Mouse (Mus musculus) midbrain, embryonic 15.5 days (tissue): ENCODE measurements at regions not wholly inside any gene's neighbourhood (a gene's known extent, or its start where the extent isn't known, plus 50 kb on each side); places are given as distances from the start of the nearest gene placed in this dataset.
A peak's percentile ranks its signal among the peaks of the same experiment; 100 is the strongest.

ENCODE experiments used
- ATAC-seq: fragments of 200-750 bp; cut with Nextera tagmentation; replicated peaks from 2 replicates; pipeline ENCODE4 v1.8.0; 2017; ENCODE audit warnings: moderate TSS enrichment
- H3K27ac ChIP-seq: fragments of 300-500 bp; sonication (generic); 2 replicates; pipeline ENCODE4 v1.5.1; 2015; ENCODE audit warnings: mild to moderate bottlenecking, inconsistent platforms
- H3K27me3 ChIP-seq: fragments of 300-500 bp; sonication (generic); replicated peaks from 2 replicates; pipeline ENCODE4 v1.6.1; 2015; ENCODE audit warnings: inconsistent platforms
- H3K36me3 ChIP-seq: fragments of 300-500 bp; sonication (generic); replicated peaks from 2 replicates; pipeline ENCODE4 v1.6.1; 2015; ENCODE audit warnings: inconsistent platforms
- H3K4me1 ChIP-seq: fragments of 300-500 bp; sonication (generic); 2 replicates; pipeline ENCODE4 v1.6.1; 2015; ENCODE audit warnings: inconsistent platforms
- H3K4me2 ChIP-seq: fragments of 300-500 bp; sonication (generic); 2 replicates; pipeline ENCODE4 v1.6.1; 2015; ENCODE audit warnings: inconsistent platforms, mild to moderate bottlenecking, moderate library complexity
- H3K4me3 ChIP-seq: fragments of 300-500 bp; sonication (generic); 2 replicates; pipeline ENCODE4 v1.5.1; 2015; ENCODE audit warnings: mild to moderate bottlenecking, inconsistent platforms
- H3K9ac ChIP-seq: fragments of 300-500 bp; sonication (generic); 2 replicates; pipeline ENCODE4 v1.6.1; 2015; ENCODE audit warnings: mild to moderate bottlenecking, inconsistent platforms
- H3K9me3 ChIP-seq: fragments of 300-500 bp; sonication (generic); 2 replicates; pipeline ENCODE4 v1.6.1; 2016; ENCODE audit warnings: inconsistent platforms
- WGBS: fragments of 180-500 bp; shearing (Covaris S2); methylation state at CpG from one replicate; pipeline ENCODE4 v1.1.7; 2015; ENCODE audit warnings: mixed read lengths; 5-methylcytosine and 5-hydroxymethylcytosine counted together

DNA sequence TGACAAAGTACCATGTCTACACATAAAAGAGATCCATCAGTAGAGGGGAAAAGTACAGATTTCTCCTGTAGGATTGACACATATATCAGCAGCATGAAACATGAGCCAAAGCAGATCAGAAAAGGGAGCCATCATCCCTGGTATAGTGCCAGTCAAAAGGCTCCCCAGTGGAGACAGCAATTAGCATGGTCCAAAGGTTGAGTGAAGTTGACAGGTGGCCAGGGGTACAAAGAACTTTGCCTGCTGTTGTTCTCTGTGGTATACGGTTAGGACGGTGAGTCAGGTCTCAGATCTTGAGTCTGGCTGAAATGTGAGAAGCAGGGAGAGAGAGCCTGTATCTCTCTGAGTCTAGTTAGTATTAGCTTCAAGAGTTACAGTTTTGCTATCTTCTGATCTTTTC lies 324.7 kb upstream of the Lcorl start:
- ATAC-seq = peak; percentile 79
- WGBS = 41% methylated on average over 2 of the region's 2 CpGs
- no peak overlapping the region for H3K27ac ChIP-seq

DNA sequence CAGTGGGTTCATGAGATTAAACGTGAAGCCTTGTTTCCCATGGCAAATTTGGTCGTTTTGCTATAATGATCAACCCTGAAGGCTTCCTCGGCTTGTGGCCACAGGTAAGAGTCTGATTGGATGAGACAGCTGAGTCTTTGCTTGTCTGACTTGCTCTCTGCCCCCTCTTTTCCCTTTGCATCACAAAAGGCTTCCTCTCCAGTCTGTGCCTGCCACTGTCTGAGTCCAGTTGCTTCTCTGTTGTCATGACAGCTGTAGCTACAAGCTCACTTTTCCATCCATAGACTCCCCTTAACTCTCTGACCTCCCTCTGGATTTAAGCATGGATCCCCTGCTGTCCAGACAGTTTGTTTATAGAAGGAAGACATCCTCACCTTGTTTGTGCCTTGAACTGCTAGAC lies 314.9 kb upstream of the Lcorl start:
- WGBS = 20% methylated on average over 3 of the region's 3 CpGs
- no peak overlapping the region for H3K4me3 ChIP-seq
- ATAC-seq = no peak
- no peak overlapping the region for H3K27ac ChIP-seq
- H3K9ac ChIP-seq = no peak overlapping the region
- no peaks in the 10 kb centered on the region for H3K9me3 ChIP-seq
- H3K36me3 ChIP-seq = no peaks in the 10 kb centered on the region
- H3K27me3 ChIP-seq = no peaks in the 10 kb centered on the region
- H3K4me1 ChIP-seq = no peaks in the 10 kb centered on the region
- H3K4me2 ChIP-seq = no peak overlapping the region

More for the DNA sequence above, 324.7 kb upstream of the Lcorl start:
- H3K9ac ChIP-seq = no peak overlapping the region
- no peak overlapping the region for H3K4me2 ChIP-seq
- H3K36me3 ChIP-seq = no peaks in the 10 kb centered on the region
- no peaks in the 10 kb centered on the region for H3K9me3 ChIP-seq
- H3K4me3 ChIP-seq = no peak overlapping the region
- no peaks in the 10 kb centered on the region for H3K4me1 ChIP-seq
- no peaks in the 10 kb centered on the region for H3K27me3 ChIP-seq

DNA sequence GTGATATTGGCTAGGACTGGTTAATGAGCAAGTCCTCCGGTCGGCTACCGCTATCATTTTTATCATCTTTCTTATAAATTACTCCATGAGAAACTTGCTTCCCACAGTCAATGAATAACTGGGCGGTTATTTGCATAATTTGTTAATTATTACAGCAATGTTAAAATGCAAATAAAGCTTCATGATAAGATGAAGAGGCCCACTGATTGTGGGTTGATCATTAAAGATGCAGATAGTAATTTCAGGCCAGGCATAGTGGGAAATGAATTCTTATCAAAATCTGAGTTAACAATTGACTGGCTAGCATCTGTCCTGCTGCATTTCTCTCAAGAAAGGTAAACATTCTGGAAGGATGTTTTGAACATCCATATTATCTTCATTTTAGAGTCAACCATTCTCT lies 303.4 kb upstream of the Lcorl start:
- no peak for ATAC-seq
- Histone ChIP-seq H3K4me1 (no peaks in the 10 kb centered on the region), H3K4me2 (no peak overlapping the region), H3K27ac (no peak overlapping the region), H3K36me3 (no peaks in the 10 kb centered on the region), H3K9me3 (no peaks in the 10 kb centered on the region), H3K27me3 (no peaks in the 10 kb centered on the region), H3K4me3 (no peak overlapping the region), H3K9ac (no peak overlapping the region)
- WGBS = 75% methylated on average over 4 of the region's 4 CpGs

DNA sequence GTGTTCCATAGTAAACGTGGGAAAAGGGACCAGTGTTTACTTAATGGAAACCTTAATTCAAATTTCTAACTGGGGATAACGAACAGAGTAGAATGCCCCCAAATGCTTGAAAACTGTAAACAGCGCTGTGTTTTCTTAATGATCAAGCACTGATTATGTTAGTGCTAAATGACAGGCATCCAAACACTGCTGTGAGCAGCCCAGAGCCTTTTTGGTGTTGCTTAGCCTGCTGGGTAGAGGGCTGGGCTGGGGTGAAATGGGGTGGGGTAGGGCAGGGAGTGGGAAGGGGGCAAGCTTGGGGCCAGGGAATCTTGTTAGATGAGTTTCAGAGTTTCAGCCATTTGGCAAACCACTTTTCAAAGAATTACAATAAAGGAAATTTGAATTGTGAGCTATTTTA lies 294.6 kb upstream of the Lcorl start:
- Histone ChIP-seq H3K9ac (no peak overlapping the region), H3K4me3 (no peak overlapping the region), H3K4me1 (peaks cover 15% of the 10 kb centered on the region), H3K9me3 (no peaks in the 10 kb centered on the region), H3K4me2 (no peak overlapping the region), H3K36me3 (no peaks in the 10 kb centered on the region), H3K27me3 (no peaks in the 10 kb centered on the region), H3K27ac (no peak overlapping the region)
- ATAC-seq = no peak
- 56% methylated on average over 3 of the region's 3 CpGs for WGBS

GRCm38 (mm10) chr5:46150825-46151224 lies 293.4 kb upstream of the Lcorl start:
- H3K27me3 ChIP-seq = no peaks in the 10 kb centered on the region
- H3K9me3 ChIP-seq = no peaks in the 10 kb centered on the region
- no peak overlapping the region for H3K4me3 ChIP-seq
- H3K9ac ChIP-seq = no peak overlapping the region
- H3K27ac ChIP-seq = 0 out of 2 replicates have a peak overlapping the region, but pooled peaks have one; percentile 4
- peak; percentile 56 for ATAC-seq
- no peaks in the 10 kb centered on the region for H3K36me3 ChIP-seq
- H3K4me2 ChIP-seq = no peak overlapping the region
- peaks cover 15% of the 10 kb centered on the region for H3K4me1 ChIP-seq
- 21% methylated on average over 6 of the region's 6 CpGs for WGBS

DNA sequence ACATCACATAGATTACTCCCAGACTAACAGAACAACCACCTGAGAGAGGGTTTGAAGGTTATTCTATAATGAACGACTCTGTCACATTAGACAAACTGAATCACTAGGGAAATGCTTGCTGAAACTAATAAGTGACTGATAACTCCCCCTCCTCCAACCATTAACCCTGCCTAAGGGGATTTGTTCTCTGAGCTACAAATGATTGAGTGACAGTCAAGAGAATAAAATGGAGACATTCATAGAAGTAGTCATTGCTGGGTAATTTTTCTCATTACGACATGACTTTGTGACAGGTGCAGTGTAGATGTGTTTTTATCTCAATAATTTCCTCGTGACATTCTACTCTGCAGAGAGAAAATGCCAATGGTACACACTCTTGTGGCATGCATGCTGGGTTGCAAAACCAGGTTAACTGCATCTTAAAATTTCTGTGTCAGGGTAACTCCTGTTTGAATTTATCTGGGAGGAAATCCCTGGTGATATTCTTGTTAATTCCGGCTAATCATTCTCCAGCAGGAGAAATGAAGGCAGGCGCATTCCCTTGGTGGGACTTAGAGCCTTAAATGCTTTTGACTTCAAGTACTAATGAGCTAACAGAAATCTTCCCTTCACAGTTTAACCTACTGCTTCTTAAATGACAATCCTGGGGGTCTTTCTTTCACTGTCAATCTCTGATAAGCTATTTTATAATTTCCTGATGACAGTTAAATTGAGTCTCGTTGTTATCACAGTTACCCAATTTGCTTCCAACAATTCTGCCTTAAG lies 292.6 kb upstream of the Lcorl start:
- no peaks in the 10 kb centered on the region for H3K27me3 ChIP-seq
- peak; percentile 81 for ATAC-seq
- no peak overlapping the region for H3K4me3 ChIP-seq
- 38% methylated on average over 6 of the region's 6 CpGs for WGBS
- peak overlapping the region; percentile 4; the same call in 1 of the 2 replicates for H3K27ac ChIP-seq
- H3K4me2 ChIP-seq = no peak overlapping the region
- H3K9ac ChIP-seq = no peak overlapping the region
- no peaks in the 10 kb centered on the region for H3K9me3 ChIP-seq
- peaks cover 15% of the 10 kb centered on the region for H3K4me1 ChIP-seq
- H3K36me3 ChIP-seq = no peaks in the 10 kb centered on the region

DNA sequence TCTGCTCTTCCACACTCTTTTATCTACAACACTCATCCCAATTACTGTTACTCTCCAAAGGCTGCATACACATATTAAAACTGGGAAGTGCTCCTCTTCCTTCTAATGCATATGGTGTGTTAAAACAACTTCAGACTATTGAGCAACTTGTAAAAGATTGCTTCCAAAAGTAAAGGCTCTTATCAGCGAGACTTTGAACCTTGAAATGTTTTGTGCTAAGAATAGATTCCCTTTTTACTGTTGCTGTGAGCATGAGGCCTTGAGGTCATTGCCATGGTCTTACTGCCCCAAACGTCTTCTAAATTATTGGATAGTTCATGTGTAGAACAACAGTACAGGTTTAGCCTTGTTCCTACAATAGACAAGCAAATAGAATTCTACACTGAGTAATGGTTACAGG lies 281.6 kb upstream of the Lcorl start:
- no peak overlapping the region for H3K4me3 ChIP-seq
- peaks cover 5% of the 10 kb centered on the region for H3K4me1 ChIP-seq
- no peak overlapping the region for H3K4me2 ChIP-seq
- no peak for ATAC-seq
- H3K9ac ChIP-seq = no peak overlapping the region
- H3K27ac ChIP-seq = no peak overlapping the region
- H3K9me3 ChIP-seq = no peaks in the 10 kb centered on the region
- H3K36me3 ChIP-seq = no peaks in the 10 kb centered on the region
- H3K27me3 ChIP-seq = no peaks in the 10 kb centered on the region
- WGBS = 82% methylated on average over 2 of the region's 2 CpGs

- ATAC-seq = peak; percentile 84
- no peak overlapping the region for H3K4me3 ChIP-seq
- WGBS = 17% methylated on average over 3 of the region's 3 CpGs
- H3K27ac ChIP-seq = peak overlapping the region; percentile 48; the same call in 1 of the 2 replicates
- H3K27me3 ChIP-seq = no peaks in the 10 kb centered on the region
- no peaks in the 10 kb centered on the region for H3K36me3 ChIP-seq
- H3K9me3 ChIP-seq = no peaks in the 10 kb centered on the region
- no peak overlapping the region for H3K4me2 ChIP-seq
- H3K9ac ChIP-seq = no peak overlapping the region
- peaks cover 5% of the 10 kb centered on the region for H3K4me1 ChIP-seq
Measured at GRCm38 (mm10) chr5:46137695-46138094, 280.3 kb upstream of the Lcorl start.

- WGBS = 46% methylated on average over 4 of the region's 4 CpGs
- H3K27ac ChIP-seq = no peak overlapping the region
Measured at GRCm38 (mm10) chr5:46108020-46108419, 250.6 kb upstream of the Lcorl start.

DNA sequence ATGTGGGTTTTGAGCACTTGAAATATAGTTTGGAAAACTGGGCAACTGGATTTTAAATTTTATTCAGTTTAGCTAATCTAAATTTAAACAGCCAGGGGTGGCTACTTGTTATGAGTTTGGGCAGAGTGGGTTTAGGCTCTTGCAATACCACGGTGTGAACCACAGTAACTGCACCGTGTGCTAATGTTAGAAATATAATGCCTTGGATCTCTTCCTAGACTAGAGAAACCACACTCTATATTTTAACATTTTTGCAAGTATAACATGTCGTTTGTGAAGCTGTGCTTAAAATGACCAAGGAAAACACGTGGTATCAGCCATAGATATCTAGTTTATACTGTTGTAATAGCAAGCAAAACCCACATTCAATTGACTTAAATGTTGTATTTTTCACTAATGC lies 245.9 kb upstream of the Lcorl start:
- no peak for ATAC-seq
- Histone ChIP-seq H3K4me1 (no peaks in the 10 kb centered on the region), H3K9me3 (no peaks in the 10 kb centered on the region), H3K9ac (no peak overlapping the region), H3K27ac (no peak overlapping the region), H3K4me3 (no peak overlapping the region), H3K36me3 (no peaks in the 10 kb centered on the region), H3K4me2 (no peak overlapping the region), H3K27me3 (no peaks in the 10 kb centered on the region)
- WGBS = 79% methylated on average over 4 of the region's 4 CpGs

More at GRCm38 (mm10) chr5:46108020-46108419, 250.6 kb upstream of the Lcorl start:
- peak; percentile 71 for ATAC-seq
- Histone ChIP-seq H3K27me3 (no peaks in the 10 kb centered on the region), H3K9me3 (no peaks in the 10 kb centered on the region), H3K9ac (no peak overlapping the region), H3K4me1 (no peaks in the 10 kb centered on the region), H3K4me2 (no peak overlapping the region), H3K36me3 (no peaks in the 10 kb centered on the region), H3K4me3 (no peak overlapping the region)

DNA sequence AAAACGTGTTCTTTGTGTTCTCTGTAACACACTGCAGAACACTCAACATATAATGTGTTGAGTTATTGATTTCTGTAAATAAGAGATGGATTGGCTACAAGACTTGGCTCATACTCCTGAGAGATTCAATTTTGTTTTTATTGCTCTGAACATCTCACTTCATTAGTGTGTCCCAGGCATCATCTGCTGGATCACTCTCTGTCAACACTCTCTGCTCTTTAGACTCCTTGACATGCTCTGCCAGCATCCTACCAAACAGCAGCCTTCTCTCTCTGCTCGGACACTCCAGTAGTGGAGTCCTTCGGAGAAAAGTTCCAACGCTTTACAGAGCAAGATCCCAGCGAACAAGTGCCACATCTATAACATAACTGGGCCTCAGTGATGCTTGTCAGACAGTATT lies 235.1 kb upstream of the Lcorl start:
- no peaks in the 10 kb centered on the region for H3K27me3 ChIP-seq
- no peak for ATAC-seq
- H3K4me1 ChIP-seq = no peaks in the 10 kb centered on the region
- H3K4me3 ChIP-seq = no peak overlapping the region
- no peak overlapping the region for H3K4me2 ChIP-seq
- H3K36me3 ChIP-seq = no peaks in the 10 kb centered on the region
- no peak overlapping the region for H3K9ac ChIP-seq
- 88% methylated on average over 5 of the region's 5 CpGs for WGBS
- H3K9me3 ChIP-seq = no peaks in the 10 kb centered on the region
- H3K27ac ChIP-seq = no peak overlapping the region

DNA sequence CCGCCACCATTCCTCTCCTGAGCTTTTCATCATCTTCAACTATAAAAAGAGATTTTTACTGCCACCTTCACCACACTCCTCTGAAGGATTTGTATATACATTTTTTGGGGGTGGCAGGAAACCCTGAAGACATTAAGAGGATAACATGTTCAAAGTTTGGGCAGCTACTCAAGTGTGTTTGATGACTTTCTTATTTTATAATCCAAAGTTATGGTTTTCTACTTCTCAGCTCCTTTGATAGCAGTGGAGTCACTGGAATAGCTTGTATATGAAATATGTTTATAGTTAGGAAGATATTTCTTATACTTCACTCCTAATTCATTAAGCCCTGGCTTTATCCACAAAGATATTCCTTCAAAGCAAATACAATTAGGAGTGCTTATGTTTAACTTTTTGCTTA lies 229.5 kb upstream of the Lcorl start:
- 97% methylated on average over 1 of the region's 1 CpGs for WGBS
- Histone ChIP-seq H3K27me3 (no peaks in the 10 kb centered on the region), H3K36me3 (no peaks in the 10 kb centered on the region), H3K4me3 (no peak overlapping the region), H3K4me2 (no peak overlapping the region), H3K27ac (no peak overlapping the region), H3K4me1 (no peaks in the 10 kb centered on the region), H3K9ac (no peak overlapping the region), H3K9me3 (no peaks in the 10 kb centered on the region)
- ATAC-seq = no peak

- WGBS = 84% methylated on average over 2 of the region's 2 CpGs
- Histone ChIP-seq H3K9me3 (no peaks in the 10 kb centered on the region), H3K27ac (no peak overlapping the region), H3K27me3 (no peaks in the 10 kb centered on the region), H3K4me2 (no peak overlapping the region), H3K4me3 (no peak overlapping the region), H3K9ac (no peak overlapping the region), H3K36me3 (no peaks in the 10 kb centered on the region), H3K4me1 (no peaks in the 10 kb centered on the region)
- no peak for ATAC-seq
Measured at GRCm38 (mm10) chr5:46083293-46083692, 225.9 kb upstream of the Lcorl start.
